Mouse (Mus musculus) liver, adult 2 months (tissue): ENCODE results near the gene Fam222b. TPM values are rescaled to one million over a fixed set of nuclear protein-coding genes. Genes with fewer than 3 reads are reported as not detected.

Experiments
- DNase-seq: peaks from one replicate; pipeline ENCODE4 v3.0.0-alpha.2; 2011; ENCODE audit warnings: low read depth, low spot score; ENCODE audit errors: extremely low read depth
- H3K27ac ChIP-seq: fragments of 200-500 bp; replicated peaks from 2 replicates; pipeline ENCODE4 v1.5.1; 2012; ENCODE audit warnings: low read depth, mild to moderate bottlenecking, control low read depth, inconsistent platforms, low read length; ENCODE audit not compliant: insufficient read depth
- H3K27me3 ChIP-seq: fragments of 200-500 bp; 2 replicates; pipeline ENCODE4 v1.6.1; 2012; ENCODE audit warnings: mild to moderate bottlenecking, moderate library complexity, low read length, inconsistent platforms; ENCODE audit not compliant: control insufficient read depth, insufficient read depth
- H3K36me3 ChIP-seq: fragments of 200-500 bp; 2 replicates; pipeline ENCODE4 v1.6.1; 2012; ENCODE audit warnings: low read length, inconsistent platforms; ENCODE audit not compliant: control insufficient read depth, insufficient read depth
- H3K4me1 ChIP-seq: fragments of 200-500 bp; 2 replicates; pipeline ENCODE4 v1.6.1; 2011; ENCODE audit warnings: low read length; ENCODE audit not compliant: control insufficient read depth, insufficient read depth
- H3K4me3 ChIP-seq: fragments of 200-500 bp; 2 replicates; pipeline ENCODE4 v1.5.1; 2011; ENCODE audit warnings: low read depth, mild to moderate bottlenecking, control low read depth, low read length, moderate library complexity; ENCODE audit not compliant: insufficient read depth
- H3K79me2 ChIP-seq: fragments of 200-500 bp; 2 replicates; pipeline ENCODE4 v1.6.1; 2012; ENCODE audit warnings: inconsistent platforms, mild to moderate bottlenecking, low read length, moderate library complexity; ENCODE audit not compliant: control insufficient read depth, insufficient read depth
- H3K9ac ChIP-seq: fragments of 200-500 bp; 2 replicates; pipeline ENCODE4 v1.6.1; 2012; ENCODE audit warnings: low read depth, mild to moderate bottlenecking, control low read depth, inconsistent platforms, low read length
- CTCF ChIP-seq: fragments of 200-500 bp; IDR thresholded peaks from 2 replicates; pipeline ENCODE4 v1.5.1; 2011; ENCODE audit warnings: low read depth, low read length, control low read depth
- POLR2A ChIP-seq: fragments of 200-500 bp; IDR thresholded peaks from 2 replicates; pipeline ENCODE4 v1.6.1; 2011; ENCODE audit warnings: low read length, control low read depth; ENCODE audit not compliant: insufficient read depth; ENCODE audit errors: extremely low read depth
- WGBS: fragments of 180-500 bp; shearing (Covaris S2); methylation state at CpG from one replicate; pipeline ENCODE4 v1.1.7; 2018; 5-methylcytosine and 5-hydroxymethylcytosine counted together
- polyA plus RNA-seq: library from polyadenylated mRNA; depleted of rRNA; stranded (reverse); fragments of >200 nt; gene quantifications from 2 replicates; pipeline ENCODE4 v1.2.3, GENCODE M21; 2012
- total RNA-seq: library from RNA; depleted of rRNA; stranded (reverse); fragments of >200 nt; gene quantifications from 2 replicates; pipeline ENCODE4 v1.2.3, GENCODE M21; 2014

Gene Fam222b
- total and polyA plus RNA-seq, 2 experiments = 2.5 to 13.6 TPM

DNA sequence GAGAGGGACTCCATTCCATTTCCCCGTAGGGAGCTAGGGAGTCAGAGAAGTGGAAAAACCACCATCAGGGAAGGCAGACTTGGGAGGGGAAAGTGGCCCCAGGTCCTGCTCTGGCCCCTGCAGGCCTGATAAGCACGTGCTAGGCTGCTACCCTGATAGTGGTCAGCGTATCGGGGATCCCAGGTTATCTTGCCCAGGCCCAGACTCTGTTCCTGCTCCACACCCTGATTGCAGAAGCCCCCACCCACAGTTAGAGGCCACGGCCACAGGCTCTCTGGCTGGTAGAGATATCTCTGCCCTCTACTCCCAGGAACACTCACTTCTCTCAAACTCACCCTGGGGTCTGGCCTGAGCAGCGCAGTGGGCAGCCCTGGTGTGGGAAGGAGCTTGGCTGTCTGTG lies 24.8 kb upstream of the Fam222b start:
- no peaks in the 10 kb centered on the region for H3K27me3 ChIP-seq
- H3K4me3 ChIP-seq = no peak overlapping the region
- H3K27ac ChIP-seq = no peak overlapping the region
- DNase-seq = no peak
- TF ChIP-seq POLR2A (no peak), CTCF (no peak)
- 94% methylated on average over 6 of the region's 6 CpGs for WGBS
- no peak overlapping the region for H3K9ac ChIP-seq
- H3K36me3 ChIP-seq = peaks cover 13% of the 10 kb centered on the region; the same call in 1 of the 2 replicates
- no peaks in the 10 kb centered on the region for H3K79me2 ChIP-seq
- H3K4me1 ChIP-seq = no peaks in the 10 kb centered on the region

DNA sequence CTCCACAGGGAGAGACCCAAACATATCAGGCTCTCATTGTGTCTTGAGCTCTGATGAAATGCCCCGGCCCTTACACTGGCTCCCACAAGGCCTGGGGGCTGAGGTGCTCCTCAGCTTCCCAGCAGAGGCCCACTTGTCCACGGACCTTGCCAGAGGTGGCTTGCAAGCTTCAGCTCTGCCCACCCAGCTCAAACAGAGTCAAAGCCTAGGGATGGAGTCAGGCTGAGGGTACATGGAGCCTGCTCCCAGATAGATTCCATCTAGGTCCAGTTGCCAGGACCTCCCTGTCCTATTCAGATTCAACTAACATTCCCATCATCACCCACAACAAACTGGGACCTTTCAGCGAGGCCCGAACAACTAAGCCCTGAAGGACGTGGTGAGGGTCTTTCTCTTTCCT lies 22.5 kb upstream of the Fam222b start:
- H3K27me3 ChIP-seq = no peaks in the 10 kb centered on the region
- DNase-seq = no peak
- no peak for TF ChIP-seq POLR2A
- no peak for TF ChIP-seq CTCF
- H3K27ac ChIP-seq = no peak overlapping the region
- H3K79me2 ChIP-seq = no peaks in the 10 kb centered on the region
- H3K9ac ChIP-seq = no peak overlapping the region
- no peak overlapping the region for H3K4me3 ChIP-seq
- H3K4me1 ChIP-seq = no peaks in the 10 kb centered on the region
- WGBS = 93% methylated on average over 5 of the region's 5 CpGs
- H3K36me3 ChIP-seq = peaks cover 25% of the 10 kb centered on the region; the same call in 1 of the 2 replicates

DNA sequence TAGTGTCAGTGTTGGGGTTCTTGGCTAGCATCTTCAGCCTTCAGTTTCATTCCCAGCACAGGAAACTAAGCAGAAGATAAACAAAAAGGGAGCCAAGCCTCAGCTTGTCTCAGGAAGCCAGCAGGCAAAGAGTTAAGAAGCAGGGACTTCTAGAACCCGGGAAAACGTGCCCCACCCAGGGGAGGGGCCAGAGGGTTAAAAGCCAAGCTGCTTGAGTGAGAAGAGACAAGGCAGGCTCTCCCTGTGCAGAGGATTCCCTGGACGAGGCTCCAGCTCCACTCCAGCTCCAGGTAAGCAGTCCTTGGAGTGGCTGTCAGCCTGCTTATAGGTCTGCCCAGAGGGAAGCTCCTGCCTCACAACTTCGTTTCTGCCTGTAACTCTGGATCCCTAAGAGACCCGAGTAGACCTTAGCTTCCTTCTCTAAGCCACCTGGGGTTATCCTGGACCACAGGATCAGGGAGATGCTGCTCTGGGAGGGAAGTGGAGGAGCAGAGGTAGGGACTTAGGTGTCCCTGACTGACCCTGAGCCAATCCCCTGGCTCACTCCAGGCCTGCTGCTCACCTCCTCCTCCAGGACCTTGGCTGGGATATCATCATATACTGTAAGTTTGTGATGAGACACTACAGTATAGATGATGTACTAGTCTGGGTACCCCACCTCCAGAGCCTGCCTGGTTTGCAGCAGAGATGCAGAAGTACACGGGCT lies 21.9 kb upstream of the Fam222b start:
- H3K4me1 ChIP-seq = no peaks in the 10 kb centered on the region
- no peak overlapping the region for H3K9ac ChIP-seq
- no peak for DNase-seq
- WGBS = 48% methylated on average over 6 of the region's 6 CpGs
- no peak overlapping the region for H3K27ac ChIP-seq
- no peak for TF ChIP-seq POLR2A
- no peak for TF ChIP-seq CTCF
- no peak overlapping the region for H3K4me3 ChIP-seq
- no peaks in the 10 kb centered on the region for H3K79me2 ChIP-seq
- H3K36me3 ChIP-seq = peaks cover 27% of the 10 kb centered on the region; the same call in 1 of the 2 replicates
- no peaks in the 10 kb centered on the region for H3K27me3 ChIP-seq

DNA sequence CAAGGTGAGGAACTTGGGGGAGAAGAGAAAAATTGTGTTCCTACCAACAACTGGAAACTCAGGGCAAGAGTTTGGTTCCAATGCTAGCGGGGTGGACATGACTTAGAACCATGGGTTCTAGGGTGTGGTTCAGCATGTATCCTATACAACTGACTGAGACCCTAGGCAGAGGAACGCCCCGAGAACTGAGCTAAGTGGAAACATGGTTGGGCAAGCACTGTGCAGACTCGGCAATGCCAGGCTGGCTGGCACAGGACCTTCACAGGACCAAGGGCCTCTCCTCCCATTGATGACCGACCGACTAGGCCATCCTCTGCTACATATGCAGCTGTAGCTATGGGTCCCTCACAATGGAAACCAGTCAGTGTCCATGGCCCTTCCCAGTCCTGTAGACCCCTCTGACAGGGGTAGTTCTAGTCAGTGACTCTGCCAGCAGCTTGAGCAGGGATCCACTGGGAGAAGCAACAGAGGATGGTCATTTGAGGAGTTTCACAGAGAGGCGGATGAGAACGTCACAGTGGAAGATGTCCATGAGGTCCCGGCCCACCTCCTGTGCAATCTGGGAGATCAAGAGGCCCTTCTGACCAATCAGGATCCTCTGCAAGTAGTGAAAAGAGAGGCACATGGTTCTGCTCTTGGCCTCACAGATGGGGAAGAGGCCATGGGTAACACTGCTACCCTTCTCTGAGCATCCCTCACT lies 20.7 kb upstream of the Fam222b start:
- Histone ChIP-seq H3K9ac (no peak overlapping the region), H3K36me3 (peaks cover 28% of the 10 kb centered on the region; the same call in 1 of the 2 replicates), H3K27ac (no peak overlapping the region), H3K79me2 (no peaks in the 10 kb centered on the region), H3K27me3 (no peaks in the 10 kb centered on the region), H3K4me1 (no peaks in the 10 kb centered on the region), H3K4me3 (no peak overlapping the region)
- DNase-seq = no peak
- WGBS = 92% methylated on average over 9 of the region's 9 CpGs
- TF ChIP-seq POLR2A = no peak
- TF ChIP-seq CTCF = no peak

DNA sequence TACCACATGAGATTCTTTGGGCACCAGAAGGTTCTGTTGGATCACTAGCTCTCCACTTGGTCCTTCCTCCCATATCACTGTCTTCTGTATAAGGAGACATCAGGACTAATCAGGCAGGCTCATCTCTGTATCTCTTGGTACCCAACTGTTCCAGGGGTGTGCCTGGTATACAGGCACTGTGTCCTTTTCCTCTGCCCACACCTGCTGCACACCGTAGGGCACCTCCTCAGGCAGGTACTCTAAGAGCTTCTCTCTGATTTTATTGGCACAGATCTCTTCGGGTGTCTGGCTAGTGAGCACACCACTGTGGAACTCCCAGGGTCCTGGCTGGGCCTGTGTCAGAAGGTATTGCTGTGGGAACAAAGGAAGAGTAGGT lies 20.2 kb upstream of the Fam222b start:
- H3K36me3 ChIP-seq = peaks cover 28% of the 10 kb centered on the region; the same call in 1 of the 2 replicates
- H3K4me3 ChIP-seq = no peak overlapping the region

DNA sequence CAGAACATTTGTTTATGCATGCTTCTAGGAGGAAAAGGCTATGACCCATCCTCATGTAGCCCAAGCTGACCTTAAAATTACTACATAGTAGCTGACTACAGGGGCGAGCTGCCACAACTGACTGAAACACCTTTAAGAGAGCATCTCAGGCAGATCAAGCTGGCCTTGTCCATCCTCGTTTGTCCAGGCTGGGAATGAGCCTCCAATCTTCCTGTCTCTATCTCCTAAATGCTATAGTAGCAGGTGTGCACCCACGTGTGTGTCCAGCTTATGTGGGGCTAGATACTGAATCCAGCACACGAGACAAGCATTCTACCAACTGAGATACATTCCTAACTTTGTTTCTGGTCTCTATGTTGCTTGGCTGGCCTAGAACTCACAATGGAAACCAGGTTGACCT lies 19.8 kb upstream of the Fam222b start:
- Histone ChIP-seq H3K4me3 (no peak overlapping the region), H3K79me2 (no peaks in the 10 kb centered on the region), H3K27ac (no peak overlapping the region), H3K9ac (no peak overlapping the region), H3K4me1 (no peaks in the 10 kb centered on the region), H3K36me3 (peaks cover 28% of the 10 kb centered on the region; the same call in 1 of the 2 replicates), H3K27me3 (no peaks in the 10 kb centered on the region)
- TF ChIP-seq CTCF (no peak), POLR2A (no peak)
- WGBS = 93% methylated on average over 4 of the region's 4 CpGs
- DNase-seq = no peak

More for the DNA sequence above, 20.2 kb upstream of the Fam222b start:
- TF ChIP-seq POLR2A = no peak
- TF ChIP-seq CTCF = no peak
- Histone ChIP-seq H3K79me2 (no peaks in the 10 kb centered on the region), H3K9ac (no peak overlapping the region), H3K27me3 (no peaks in the 10 kb centered on the region), H3K27ac (no peak overlapping the region), H3K4me1 (no peaks in the 10 kb centered on the region)
- DNase-seq = no peak
- whole genome bisulfite sequencing = 98% methylated on average over 2 of the region's 2 CpGs
